Mouse (Mus musculus) adrenal gland, adult (tissue): ENCODE measurements at regions not wholly inside any gene's neighbourhood (a gene's known extent, or its start where the extent isn't known, plus 50 kb on each side); places are given as distances from the start of the nearest gene placed in this dataset.
"Not testable (repeated sequence)": the region's sequence is repeated elsewhere in the genome, so short reads cannot be mapped to it uniquely, and the experiment has no call there.

Source experiments
- DNase-seq, 2 experiments: peaks; one replicate each; pipeline ENCODE4 v3.0.0; 2022 to 2023; ENCODE audit warnings: low spot score in 1 of 2; ENCODE audit not compliant: inconsistent age in 2 of 2

DNA sequence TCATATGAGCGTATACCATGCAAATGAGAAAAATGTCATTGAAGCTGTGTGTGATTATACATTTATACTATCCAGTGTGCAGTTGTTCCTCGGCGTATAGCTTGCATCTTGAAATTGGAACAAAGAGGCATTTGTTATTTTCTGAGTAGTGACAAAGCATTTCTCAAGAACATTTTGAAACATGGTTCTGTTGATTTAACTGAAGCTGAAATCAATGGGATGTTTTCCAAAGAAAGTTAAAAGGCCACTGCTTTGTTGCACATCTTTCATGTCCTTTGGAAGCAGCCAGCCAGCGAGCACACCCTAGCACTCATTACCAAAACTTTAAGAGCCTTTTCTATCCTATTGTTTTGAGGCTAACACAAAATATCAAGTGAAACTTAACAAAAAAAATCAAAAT is 594.1 kb upstream of the Klhl29 start:
- no peak for DNase-seq

DNA sequence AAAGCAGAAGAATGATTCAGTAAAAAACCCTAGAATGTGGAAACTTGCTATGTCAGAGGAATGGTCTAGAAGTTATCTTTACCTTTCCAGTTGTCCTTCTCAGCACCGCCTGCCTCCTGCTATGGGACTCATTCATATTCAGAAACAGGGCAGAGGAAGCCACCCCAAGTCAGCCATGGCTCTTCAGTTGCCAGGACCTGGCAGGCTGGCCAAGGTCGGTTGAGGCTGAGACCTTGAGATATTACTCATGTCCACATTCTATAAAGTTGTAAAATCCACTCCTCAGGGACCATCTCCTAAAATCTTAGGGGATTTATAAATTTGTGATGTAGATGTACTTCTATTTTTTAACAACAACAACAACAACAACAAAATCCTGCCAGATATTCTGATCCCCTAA is 580.7 kb upstream of the Klhl29 start:
- peak; percentile 47 to 68 for DNase-seq

DNA sequence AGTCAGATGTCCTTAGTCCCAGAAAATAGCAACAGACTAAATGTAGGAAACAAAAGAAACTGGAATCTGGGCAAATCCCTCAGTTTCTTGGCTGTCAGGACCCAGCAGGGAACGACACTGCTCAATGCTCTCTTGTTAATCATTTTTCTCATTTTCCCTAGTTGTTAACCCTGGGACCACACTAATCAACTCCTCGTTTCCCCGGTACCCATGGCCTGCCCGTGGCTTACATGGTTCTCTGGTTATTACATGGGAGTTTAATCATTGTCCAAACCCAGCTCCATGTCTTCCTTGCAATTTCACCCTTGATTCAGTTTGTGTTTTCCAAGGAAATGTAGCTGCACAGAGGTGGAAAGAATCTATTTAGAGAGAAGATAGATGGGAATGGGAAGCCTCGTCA is 580.1 kb upstream of the Klhl29 start:
- DNase-seq: no peak

DNA sequence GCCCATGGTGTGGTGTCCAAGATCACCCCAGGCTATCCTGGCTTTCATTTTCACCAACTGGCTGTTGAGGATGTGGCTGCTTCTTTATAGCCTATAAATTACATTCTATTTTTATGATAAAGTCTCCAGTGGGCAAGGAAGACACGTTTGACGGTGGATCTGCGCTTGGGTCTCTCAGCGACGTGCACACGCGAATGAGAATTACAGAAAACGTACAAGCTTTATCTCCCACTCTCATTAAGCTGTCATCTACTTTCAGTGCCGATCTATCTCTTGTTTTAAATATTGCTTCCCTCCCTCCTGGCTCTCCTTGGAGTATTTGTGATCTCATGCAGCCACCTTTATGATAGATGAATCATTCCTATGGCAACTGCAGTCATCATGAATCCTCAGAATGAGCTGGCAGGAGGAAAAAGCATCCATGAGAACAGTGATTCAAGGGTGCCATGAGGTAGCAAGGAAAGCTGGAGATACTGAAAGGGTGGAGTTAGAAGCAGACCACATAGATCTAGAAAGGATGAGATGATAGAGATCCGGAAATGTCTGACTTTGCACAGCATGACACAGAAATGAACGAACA is 568.0 kb upstream of the Klhl29 start:
- DNase-seq: peak in 1 of 2 experiments; percentile 21

DNA sequence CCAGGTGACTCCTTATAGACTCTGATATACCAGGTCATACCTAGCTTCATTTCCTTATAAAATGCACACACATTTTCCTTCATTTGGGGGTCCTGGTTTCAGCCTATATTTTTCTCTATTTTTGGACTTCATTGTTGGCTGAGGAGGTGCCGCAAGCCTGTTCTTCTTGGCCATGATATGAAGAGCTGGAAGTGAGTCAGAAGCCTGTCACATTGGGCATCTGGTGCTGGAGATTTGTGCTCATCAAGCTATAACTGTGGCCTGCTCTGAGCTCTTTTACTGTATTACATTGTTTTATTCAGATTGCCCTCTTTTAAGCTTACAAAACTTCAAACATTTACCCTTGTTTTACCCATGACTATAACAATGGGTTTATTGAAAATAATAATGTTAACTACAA is 545.8 kb upstream of the Klhl29 start:
- DNase-seq: no peak

DNA sequence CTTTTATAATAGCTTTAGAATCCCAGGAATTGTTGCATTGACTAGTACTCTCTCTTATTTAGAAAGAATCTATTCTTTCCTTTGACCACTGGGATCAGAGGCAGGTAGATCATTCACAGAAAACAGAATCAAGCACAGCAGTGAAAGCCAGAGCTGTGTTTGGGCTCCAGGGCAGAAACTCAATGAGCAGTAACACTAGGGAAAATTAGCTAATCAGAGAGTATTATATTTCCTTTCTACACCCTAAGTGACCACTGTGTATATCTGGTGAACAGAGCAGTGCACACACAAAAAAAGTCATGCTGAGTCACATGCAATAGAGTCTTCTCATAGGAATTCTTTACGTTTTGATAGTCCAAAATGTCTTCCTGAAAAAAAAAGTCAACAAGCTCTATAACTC is 542.5 kb upstream of the Klhl29 start:
- no peak for DNase-seq

DNA sequence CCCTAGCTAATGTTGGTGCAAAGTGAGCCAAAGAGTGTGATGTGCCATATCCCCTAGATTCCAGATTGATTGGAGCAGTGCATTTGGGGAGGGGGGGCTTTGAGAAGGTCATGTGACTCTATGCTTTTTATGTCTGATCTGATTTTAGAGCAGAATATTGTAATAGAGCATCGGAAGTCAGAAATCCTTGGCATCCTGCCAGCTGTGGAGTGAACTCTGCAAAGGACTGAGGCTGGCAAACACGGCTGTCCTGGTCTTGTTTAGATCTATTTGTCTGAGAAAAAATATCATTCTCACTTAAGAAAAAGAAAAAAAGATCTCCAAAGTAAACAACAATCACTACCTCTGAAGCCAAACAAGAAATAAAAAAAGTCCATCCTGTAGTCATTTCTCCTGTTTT is 530.8 kb upstream of the Klhl29 start:
- peak in 1 of 2 experiments; percentile 40 for DNase-seq

DNA sequence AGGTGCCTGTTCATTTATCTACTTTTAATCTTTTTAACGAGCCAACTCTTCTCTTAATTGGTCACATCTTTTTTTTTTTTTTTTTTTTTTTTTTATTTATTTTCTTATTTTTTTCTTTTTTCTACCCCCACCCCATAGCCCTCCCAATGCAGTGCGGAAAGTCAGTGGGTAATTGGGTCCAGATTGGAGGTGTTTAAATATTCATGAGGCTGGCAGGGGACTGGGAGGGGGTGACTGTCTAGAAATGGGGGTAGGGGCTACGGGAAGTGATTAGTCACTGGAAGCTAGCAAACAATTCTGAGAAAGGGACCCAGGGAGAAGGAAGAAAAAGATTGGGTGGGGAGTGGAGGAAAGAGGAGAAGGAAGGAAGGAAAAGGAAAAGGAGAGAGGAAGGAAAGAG is 516.3 kb upstream of the Klhl29 start:
- DNase-seq: not testable (repeated sequence)

DNA sequence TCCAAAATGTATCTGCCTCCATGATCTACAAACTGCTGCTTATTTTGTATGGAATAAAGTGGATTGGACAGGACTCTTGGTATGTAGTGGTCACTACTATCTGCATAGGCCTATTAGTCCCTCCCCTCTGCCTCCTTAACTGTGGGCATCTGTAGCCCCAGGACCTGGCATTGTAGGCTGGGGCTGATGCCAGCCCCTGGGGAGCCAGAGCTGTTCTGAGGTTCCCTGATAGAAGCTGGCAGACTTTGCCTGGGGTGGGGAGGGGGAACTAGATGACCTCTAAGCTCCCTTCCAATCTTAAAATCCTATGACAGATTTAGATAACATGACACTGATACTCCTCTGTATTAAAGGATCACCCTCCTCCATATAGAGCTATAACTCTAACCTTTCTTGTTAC is 491.2 kb upstream of the Klhl29 start:
- DNase-seq: no peak

DNA sequence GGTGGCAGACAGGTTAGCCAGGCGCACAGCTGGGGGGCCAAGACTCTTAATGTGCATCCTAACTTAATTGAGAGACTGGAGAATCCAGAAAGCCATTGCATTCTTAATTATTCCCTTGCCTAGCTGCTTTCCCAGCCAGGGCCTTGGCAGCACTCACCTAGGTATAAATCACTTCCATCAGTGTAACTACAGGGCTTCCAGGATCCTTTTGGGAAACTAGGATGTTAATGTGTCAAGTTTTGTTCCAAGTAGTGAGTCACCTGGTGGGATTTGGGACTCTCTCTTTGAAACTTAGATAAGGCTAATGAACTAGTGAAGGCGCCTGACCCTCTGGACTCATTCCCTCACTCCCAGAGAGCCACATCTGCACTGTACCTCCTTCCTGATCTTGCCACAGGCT is 484.3 kb upstream of the Klhl29 start:
- no peak for DNase-seq

DNA sequence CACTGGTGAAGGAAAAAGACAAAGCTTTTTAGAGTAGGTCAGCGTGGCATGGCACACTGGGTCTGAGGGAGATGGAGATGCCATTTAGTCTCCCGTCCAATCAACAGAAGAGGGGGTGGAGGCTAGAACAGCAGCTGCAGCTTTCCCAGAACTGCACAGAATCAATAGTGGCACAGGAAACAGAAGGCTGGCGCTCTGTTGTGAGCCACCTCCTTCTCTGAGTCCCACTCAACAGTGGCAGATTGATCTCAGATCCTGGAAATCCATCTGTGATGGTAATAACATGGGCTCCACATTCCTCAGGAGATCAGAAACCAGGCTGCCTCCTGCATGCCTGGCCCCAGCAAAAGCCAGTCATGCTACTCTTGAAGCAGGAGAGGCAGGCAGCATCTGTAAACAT is 480.9 kb upstream of the Klhl29 start:
- no peak for DNase-seq

DNA sequence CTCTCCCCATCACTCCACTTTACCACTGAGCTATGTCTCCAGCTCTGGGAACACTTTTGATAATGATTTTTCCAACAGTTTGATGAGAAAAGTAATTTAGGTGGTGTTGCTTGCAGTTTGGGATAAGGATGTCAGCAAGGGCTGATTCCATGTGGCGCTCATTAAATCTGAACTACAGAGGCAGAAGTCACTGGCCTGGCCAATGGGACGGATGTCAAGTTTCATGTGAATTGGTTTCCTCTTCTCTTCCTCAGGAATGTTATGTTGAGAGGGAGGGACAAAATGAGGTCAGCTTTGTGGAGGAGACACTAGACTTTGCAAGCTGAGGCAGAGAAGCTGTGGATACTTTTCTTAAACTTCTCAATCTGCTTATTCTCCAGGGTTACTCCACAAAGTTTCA is 434.9 kb upstream of the Klhl29 start:
- no peak for DNase-seq

DNA sequence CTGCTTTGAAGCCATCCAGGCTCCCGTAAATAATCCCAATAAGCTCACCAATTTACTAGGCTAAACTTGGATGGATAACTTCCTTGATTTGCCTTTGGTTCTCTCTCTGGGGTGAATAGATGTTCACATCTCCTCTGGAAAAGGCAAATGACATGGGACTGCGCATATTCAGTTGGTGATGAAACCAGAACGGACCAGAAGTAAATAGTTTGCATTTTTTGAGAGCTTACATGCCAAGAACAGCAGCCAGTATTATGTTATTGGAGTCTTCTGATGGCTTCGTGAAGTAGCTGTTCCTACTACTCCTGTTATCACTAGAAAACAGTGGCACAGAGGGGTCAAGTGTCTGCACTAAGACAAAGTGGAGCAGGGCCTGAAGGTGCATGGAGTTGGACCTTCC is 434.5 kb upstream of the Klhl29 start:
- DNase-seq: no peak

DNA sequence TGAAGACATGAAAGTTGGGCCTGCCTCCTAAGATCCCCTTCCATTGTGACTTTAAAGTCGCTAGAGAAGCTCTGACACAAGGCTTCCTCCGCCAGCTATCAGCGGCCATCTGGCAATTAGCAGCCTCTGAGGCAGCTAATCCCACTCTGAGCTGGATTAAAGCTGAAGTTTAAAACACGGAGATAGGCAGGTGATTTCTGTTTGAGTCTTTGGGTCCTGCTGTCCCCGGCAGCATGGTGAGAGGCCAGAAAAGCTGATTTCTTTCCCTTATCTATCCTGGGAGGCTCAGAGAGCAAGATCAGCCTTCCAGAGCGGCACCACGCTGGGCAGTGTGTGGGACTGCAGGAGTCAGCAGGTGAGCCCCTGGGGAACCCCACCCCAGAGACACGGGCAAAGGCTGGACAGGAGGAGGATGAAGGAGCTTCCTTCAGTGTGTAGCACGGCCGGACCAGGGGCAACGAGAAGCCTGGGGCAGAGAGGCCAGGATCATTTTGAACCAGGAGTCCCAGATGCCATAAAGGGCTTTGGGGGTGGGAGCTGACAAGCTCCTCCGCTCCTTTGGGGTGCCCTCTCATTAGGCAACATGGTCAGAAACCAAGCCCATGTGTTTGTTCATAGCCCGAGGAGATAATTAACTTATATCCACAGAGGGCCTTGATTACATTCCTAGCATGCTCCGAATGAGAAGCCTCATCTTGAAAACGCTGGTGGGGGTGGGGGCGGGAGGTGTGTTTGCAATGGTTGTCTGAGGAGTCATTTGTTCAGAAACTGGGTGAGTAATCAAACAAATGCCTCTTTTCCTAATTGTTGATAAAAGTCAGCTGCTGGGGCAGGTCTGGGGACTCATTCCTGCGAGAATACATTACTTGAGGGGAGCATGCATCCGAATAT is 432.8 kb upstream of the Klhl29 start:
- DNase-seq: no peak

DNA sequence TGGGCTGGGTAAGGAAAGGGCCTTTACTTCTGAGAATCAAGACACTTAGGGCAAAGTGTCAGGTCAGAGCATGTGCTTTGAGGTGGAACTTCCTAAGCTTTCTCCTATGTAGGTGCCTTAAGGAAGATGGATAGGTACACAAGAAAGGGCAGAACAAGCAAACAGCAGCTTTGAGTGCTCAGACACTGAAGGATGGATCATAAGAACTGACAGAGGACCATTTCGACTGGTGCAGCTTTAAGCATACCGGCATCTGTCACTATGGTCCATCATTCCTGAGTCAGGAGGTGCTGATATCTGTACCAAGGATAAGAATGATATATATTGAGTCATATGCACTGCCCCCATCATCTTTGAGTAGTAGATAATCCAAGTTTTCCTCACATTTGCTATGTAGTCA is 430.2 kb upstream of the Klhl29 start:
- peak in 1 of 2 experiments; percentile 60 for DNase-seq

DNA sequence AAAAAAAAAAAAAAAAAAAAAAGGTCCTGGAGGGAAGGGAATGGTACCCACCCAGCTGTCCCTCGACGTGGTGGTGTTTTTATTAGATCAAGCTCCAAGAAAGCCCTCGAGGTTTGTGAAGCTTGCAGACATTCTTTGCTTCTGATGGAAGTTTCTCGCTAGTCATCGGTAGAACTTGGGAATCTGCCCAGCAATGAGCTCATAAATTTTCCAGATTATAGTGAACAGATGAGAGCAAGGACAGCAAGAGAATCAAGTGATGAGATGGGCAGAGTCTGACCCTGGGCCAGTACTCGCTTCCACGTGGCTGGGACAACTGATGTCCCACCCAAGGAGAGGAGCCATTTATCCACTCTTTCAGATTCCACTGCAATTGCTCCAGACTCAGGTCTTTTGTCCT is 417.6 kb upstream of the Klhl29 start:
- DNase-seq: peak; percentile 89 to 96

DNA sequence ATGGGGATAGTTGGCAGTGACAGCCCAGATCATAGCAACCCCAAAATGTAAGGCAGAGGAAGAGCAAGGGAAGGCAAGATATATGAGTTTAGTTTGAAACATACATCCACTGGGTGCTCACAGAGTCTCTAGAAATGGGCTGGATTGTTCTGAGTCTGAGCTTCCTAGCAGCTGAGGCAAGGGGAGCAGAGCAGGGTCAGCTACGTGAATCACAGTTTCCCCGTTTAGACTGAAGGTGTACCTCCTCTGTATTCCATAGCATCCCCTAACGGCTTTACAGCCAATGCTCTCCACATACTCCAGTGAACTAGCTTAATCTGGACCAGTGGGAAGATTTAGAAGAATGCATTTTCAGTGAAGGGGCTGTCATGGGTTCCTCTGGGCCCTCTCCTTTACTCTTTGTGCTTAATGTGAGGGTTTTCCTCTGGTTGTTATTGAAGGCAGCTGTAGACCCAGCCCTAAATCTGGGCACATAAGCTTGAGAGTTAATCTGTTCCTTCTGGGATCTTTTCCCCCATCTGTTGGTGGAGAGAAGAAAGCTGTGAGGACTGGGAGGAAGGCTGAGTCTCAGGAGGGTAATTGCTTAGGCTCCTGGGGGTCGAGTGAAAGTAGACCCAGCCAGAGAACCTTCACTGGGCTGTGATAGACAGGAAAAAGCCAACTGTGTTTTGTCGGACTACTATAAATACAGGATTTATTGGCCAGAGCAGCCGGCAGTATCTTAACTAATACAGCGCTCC is 411.8 kb upstream of the Klhl29 start:
- no peak for DNase-seq

DNA sequence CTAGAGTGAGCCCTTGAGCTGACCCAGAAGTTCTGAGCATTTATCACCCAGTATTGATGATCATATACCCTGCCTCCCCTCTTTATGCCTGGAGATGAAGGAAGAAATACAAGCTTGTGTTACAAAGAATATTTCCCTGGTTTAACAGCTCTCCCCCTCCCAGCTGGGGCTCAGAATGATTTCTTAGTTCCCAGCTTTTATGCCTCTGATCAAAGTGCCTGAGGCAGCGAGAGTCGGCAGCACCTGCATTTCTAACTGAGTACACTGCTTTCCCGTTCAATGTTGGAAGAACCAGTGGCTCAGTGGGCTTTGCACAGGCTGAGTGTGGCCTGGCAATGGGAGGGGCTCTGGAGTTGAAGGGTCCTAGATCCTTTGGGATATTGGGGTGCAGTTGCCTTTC is 405.8 kb upstream of the Klhl29 start:
- no peak for DNase-seq

DNA sequence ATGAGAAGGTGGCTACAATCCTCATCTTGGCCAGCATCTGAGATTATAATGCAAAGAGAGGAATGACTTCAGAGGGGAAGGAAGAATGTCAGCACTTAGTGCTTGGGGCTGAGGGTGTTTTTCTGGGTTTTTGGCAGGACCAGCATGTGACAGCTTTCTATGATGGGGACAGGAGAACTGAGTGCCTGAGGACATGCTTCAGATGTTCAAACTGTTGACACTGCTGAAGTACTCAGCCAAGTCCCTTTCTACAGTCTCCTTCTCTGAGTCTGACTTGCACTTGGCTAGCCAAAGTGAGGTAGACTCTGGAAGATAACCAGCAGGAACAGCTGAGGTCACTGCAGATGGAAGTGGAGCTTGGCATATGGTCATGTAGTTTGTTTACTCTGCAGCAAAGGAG is 402.1 kb upstream of the Klhl29 start:
- DNase-seq: no peak

DNA sequence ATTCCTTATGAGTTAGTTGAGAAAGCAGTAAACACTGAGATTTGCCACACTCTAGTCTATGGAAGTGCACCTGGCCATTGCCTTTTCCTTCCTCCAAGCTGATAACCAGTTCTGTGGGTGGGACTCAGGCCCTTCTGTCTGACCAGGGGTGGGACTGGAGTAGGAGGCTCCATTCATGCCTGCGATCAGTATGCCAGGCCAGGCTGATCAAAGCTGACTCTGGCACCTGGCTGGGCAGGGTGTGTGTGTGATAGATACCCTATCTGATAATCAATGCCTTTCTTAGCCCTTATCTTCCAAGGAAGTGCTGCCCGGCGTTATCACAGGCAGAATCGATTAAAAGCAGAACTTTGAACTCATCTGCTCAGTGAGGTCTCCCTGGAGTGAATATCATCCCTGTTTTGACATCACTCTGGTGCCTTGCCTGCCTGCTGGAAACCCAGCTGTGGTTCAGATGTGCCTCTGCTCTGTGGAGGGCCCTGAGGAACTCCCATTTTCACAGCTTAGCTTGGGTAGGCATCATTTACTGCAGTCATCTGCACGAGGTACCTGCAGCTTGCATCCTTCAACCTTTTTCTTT is 396.0 kb upstream of the Klhl29 start:
- no peak for DNase-seq

DNA sequence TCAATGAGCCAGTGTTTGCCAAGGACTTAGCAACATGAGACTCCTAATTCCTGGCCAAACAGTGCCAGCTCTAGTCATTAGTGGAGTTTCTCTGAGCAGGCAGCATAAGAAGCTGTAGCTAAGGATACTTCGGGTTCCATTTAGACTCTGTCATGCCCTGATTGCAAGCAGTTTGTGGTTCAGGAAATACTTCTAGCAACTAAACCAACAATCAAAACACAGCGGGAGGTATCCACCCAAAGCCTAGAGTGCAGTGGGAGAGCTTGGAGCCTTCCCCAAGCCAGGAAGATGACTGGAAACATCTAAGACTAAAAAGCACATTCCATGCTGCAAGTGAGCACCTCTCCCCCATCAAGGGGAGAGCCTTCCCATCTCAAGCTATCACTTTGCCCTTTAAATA is 395.0 kb upstream of the Klhl29 start:
- DNase-seq: no peak
